Mouse (Mus musculus): ENCODE results near the gene Upf3a.
"Not testable (repeated sequence)": the region's sequence is repeated elsewhere in the genome, so short reads cannot be mapped to it uniquely, and the experiment has no call there.

The Upf3a gene

GRCm38 (mm10) chr8:13785250-13785763, at the start of gene Upf3a:
Upf3a (plus strand) TSS chr8:13785615.
- peak; percentile 86 to 89 for DNase-seq (ENCODE audit: low spot score in 2 of 2)

GRCm38 (mm10) chr8:13740323-13740770, 45.1 kb upstream of the Upf3a start:
- peak in 1 of 2 experiments; percentile 8 for DNase-seq (ENCODE audit: low spot score in 2 of 2)

- no peak for DNase-seq (ENCODE audit: low spot score in 2 of 2)
Measured at GRCm38 (mm10) chr8:13740817-13741613, 44.4 kb upstream of the Upf3a start.

GRCm38 (mm10) chr8:13746212-13746611, 39.2 kb upstream of the Upf3a start:
- DNase-seq (ENCODE audit: low spot score in 2 of 2): not testable (repeated sequence)

- no peak for DNase-seq (ENCODE audit: low spot score in 2 of 2)
Measured at GRCm38 (mm10) chr8:13747626-13748025, 37.8 kb upstream of the Upf3a start.

- DNase-seq (ENCODE audit: low spot score in 2 of 2): peak in 1 of 2 experiments; percentile 58
Measured at GRCm38 (mm10) chr8:13753680-13754079, 31.7 kb upstream of the Upf3a start.

GRCm38 (mm10) chr8:13756480-13756879, 28.9 kb upstream of the Upf3a start:
- no peak for DNase-seq (ENCODE audit: low spot score in 2 of 2)

GRCm38 (mm10) chr8:13756982-13757804, 28.2 kb upstream of the Upf3a start, which contains the start of gene Cdc16:
Cdc16 (plus strand) TSS chr8:13757676.
- DNase-seq (ENCODE audit: low spot score in 2 of 2): peak; percentile 83 to 88

- DNase-seq (ENCODE audit: low spot score in 2 of 2): peak in 1 of 2 experiments; percentile 17
Measured at GRCm38 (mm10) chr8:13757805-13758727, 27.3 kb upstream of the Upf3a start.

- DNase-seq (ENCODE audit: low spot score in 2 of 2): no peak
Measured at GRCm38 (mm10) chr8:13769206-13769605, 16.2 kb upstream of the Upf3a start.

- no peak for DNase-seq (ENCODE audit: low spot score in 2 of 2)
Measured at GRCm38 (mm10) chr8:13780536-13780935, 4.9 kb upstream of the Upf3a start.

- DNase-seq (ENCODE audit: low spot score in 2 of 2): peak; percentile 92 to 95
Measured at GRCm38 (mm10) chr8:13785764-13786299, 417 bp downstream of the Upf3a start.

- DNase-seq (ENCODE audit: low spot score in 2 of 2): no peak
Measured at GRCm38 (mm10) chr8:13789606-13790005, 4.2 kb downstream of the Upf3a start.

GRCm38 (mm10) chr8:13793097-13793745, 7.8 kb downstream of the Upf3a start:
- DNase-seq (ENCODE audit: low spot score in 2 of 2): no peak

GRCm38 (mm10) chr8:13793746-13794101, 8.3 kb downstream of the Upf3a start:
- no peak for DNase-seq (ENCODE audit: low spot score in 2 of 2)

- DNase-seq (ENCODE audit: low spot score in 2 of 2): no peak
Measured at GRCm38 (mm10) chr8:13797676-13798075, 12.3 kb downstream of the Upf3a start.

GRCm38 (mm10) chr8:13799566-13799965, 14.2 kb downstream of the Upf3a start:
- DNase-seq (ENCODE audit: low spot score in 2 of 2): no peak

GRCm38 (mm10) chr8:13828598-13829172, 43.3 kb downstream of the Upf3a start:
- no peak for DNase-seq (ENCODE audit: low spot score in 2 of 2)

GRCm38 (mm10) chr8:13838289-13838688, 52.9 kb downstream of the Upf3a start, which contains the start of gene AF366264:
AF366264 (minus strand) TSS chr8:13838389.
- not testable (repeated sequence) for DNase-seq (ENCODE audit: low spot score in 2 of 2)

GRCm38 (mm10) chr8:13843286-13843685, 57.9 kb downstream of the Upf3a start:
- DNase-seq (ENCODE audit: low spot score in 2 of 2): not testable (repeated sequence)

Measured in frontal cortex, postnatal 10 days (tissue).